Mouse (Mus musculus): Measurements from ENCODE around the gene Tyw1. TPM values are rescaled to one million over a fixed set of nuclear protein-coding genes. Genes with fewer than 3 reads are reported as not detected.

Gene Tyw1
- polyA plus RNA-seq, 1 experiment from 2014 or later, result 13.8 TPM

DNA sequence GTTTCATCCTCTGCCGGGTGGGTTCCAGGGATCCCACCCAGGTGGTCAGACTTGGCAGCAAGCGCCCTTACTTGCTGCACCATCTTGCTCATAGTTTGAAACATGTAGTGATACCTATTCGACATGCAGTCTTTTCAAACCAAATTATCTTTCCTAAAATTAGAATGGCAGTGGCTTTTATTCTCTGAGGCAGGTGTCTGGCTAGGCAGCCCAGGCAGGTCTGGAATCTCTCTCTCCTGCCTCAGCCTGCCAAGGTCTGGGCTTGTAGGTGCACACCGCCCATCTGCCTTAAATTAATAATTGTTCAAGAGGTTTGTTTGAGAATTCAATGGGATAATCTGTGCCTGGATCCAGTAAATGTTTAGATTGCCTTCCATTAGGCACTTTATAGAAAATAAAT is 75.4 kb downstream of the Tyw1 start:
- 57% methylated on average over 4 of the region's 4 CpGs for WGBS
- peaks cover 7% of the 10 kb centered on the region; the same call in 1 of the 2 replicates for H3K36me3 ChIP-seq (ENCODE audit: control insufficient read depth, insufficient read depth, low read length)
- no peak for TF ChIP-seq CTCF (IDR thresholded peaks at IDR 0.05; ENCODE audit: low read depth)
- TF ChIP-seq EP300 (optimal IDR thresholded peaks at IDR 0.05), result no peak
- no peak for DNase-seq (ENCODE audit: low spot score)
- H3K27me3 ChIP-seq (ENCODE audit: control insufficient read depth, insufficient read depth, low read length), result no peaks in the 10 kb centered on the region
- no peak for ATAC-seq (ENCODE audit: low FRiP score, low TSS enrichment)
- no peak overlapping the region for H3K9ac ChIP-seq (ENCODE audit: low read length)
- no peaks in the 10 kb centered on the region for H3K9me3 ChIP-seq (ENCODE audit: control insufficient read depth, low read length)
- no peak overlapping the region for H3K27ac ChIP-seq (replicated peaks)
- H3K4me3 ChIP-seq (ENCODE audit: low read depth, low read length), result no peak overlapping the region
- H3K4me2 ChIP-seq (replicated peaks; ENCODE audit: low read depth), result no peak overlapping the region
- no peaks in the 10 kb centered on the region for H3K4me1 ChIP-seq (replicated peaks; ENCODE audit: control insufficient read depth, insufficient read depth)

DNA sequence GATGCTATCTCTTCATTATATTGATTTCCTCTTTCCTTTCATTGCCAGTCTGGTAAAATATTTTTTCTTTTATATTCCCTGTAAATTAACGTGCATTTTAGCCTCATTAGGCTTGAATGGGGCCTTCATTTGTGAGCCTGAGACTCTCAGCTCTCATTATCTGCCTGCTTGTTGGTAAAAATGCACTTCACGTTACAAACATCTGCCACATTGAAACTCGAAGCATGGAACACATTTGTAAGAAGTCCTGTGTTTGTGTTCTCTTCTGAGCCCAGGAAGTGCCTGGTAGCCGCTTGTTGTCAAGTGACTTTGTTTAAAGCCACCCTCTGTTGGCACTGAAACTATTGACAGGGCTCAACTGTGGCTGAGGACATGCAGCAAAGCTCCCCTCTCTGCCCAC is 75.8 kb downstream of the Tyw1 start:
- H3K36me3 ChIP-seq (ENCODE audit: control insufficient read depth, insufficient read depth, low read length), result peaks cover 7% of the 10 kb centered on the region; the same call in 1 of the 2 replicates
- no peak overlapping the region for H3K4me2 ChIP-seq (replicated peaks; ENCODE audit: low read depth)
- no peak overlapping the region for H3K4me3 ChIP-seq (ENCODE audit: low read depth, low read length)
- 49% methylated on average over 4 of the region's 4 CpGs for WGBS
- no peak overlapping the region for H3K9ac ChIP-seq (ENCODE audit: low read length)
- ATAC-seq (ENCODE audit: low FRiP score, low TSS enrichment) (no peak), DNase-seq (ENCODE audit: low spot score) (no peak)
- no peaks in the 10 kb centered on the region for H3K4me1 ChIP-seq (replicated peaks; ENCODE audit: control insufficient read depth, insufficient read depth)
- no peaks in the 10 kb centered on the region for H3K9me3 ChIP-seq (ENCODE audit: control insufficient read depth, low read length)
- TF ChIP-seq CTCF (IDR thresholded peaks at IDR 0.05; ENCODE audit: low read depth) (no peak), EP300 (optimal IDR thresholded peaks at IDR 0.05) (no peak)
- H3K27ac ChIP-seq (replicated peaks), result no peak overlapping the region
- no peaks in the 10 kb centered on the region for H3K27me3 ChIP-seq (ENCODE audit: control insufficient read depth, insufficient read depth, low read length)

DNA sequence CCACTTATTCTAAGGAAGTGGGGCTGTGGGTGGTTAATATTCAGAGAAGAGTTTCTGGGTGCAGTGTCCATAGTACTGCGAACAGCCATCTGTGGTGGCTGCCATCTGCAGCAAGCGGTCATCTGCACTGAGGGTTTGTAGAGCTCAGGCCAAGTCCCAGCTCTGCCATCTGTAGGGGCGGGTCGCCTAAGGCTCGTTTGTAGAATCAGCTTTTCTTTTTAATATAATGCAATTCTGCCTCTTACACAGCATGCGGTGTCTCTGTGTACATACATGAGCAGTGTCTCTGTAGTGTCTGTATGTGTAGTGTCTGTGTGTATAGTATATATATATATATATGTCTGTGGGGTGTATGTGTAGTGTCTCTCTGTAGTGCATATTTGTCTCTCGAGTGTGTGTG is 78.1 kb downstream of the Tyw1 start:
- Histone ChIP-seq H3K4me1 (replicated peaks; ENCODE audit: control insufficient read depth, insufficient read depth) (no peaks in the 10 kb centered on the region), H3K4me2 (replicated peaks; ENCODE audit: low read depth) (no peak overlapping the region), H3K36me3 (ENCODE audit: control insufficient read depth, insufficient read depth, low read length) (peaks cover 7% of the 10 kb centered on the region; the same call in 1 of the 2 replicates), H3K27me3 (ENCODE audit: control insufficient read depth, insufficient read depth, low read length) (no peaks in the 10 kb centered on the region), H3K9me3 (ENCODE audit: control insufficient read depth, low read length) (no peaks in the 10 kb centered on the region), H3K9ac (ENCODE audit: low read length) (no peak overlapping the region), H3K4me3 (ENCODE audit: low read depth, low read length) (no peak overlapping the region), H3K27ac (replicated peaks) (no peak overlapping the region)
- ATAC-seq (ENCODE audit: low FRiP score, low TSS enrichment), result no peak
- 85% methylated on average over 7 of the region's 7 CpGs for WGBS
- TF ChIP-seq EP300 (optimal IDR thresholded peaks at IDR 0.05), result no peak
- no peak for TF ChIP-seq CTCF (IDR thresholded peaks at IDR 0.05; ENCODE audit: low read depth)
- no peak for DNase-seq (ENCODE audit: low spot score)

DNA sequence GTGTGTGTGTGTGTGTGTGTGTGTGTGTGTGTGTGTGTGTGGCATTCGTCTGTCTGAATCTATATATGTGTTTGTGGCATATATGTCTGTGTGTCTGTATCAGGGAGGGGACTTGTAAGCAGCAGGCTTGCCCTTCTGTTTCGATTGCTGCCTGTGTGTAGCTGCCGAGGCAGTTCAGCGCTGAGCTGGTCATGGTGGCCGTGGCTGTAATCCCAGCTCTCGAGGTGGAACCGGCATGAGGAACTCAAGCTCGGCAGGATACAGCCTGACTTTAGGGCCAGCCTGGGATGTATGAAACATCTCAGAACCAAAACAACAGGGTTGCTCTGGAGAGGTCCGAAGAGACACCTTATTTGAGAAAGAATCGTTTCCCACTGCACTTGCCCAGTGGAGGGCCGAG is 78.6 kb downstream of the Tyw1 start:
- 91% methylated on average over 11 of the region's 11 CpGs for WGBS
- H3K4me3 ChIP-seq (ENCODE audit: low read depth, low read length), result no peak overlapping the region
- no peak for ATAC-seq (ENCODE audit: low FRiP score, low TSS enrichment)

DNA sequence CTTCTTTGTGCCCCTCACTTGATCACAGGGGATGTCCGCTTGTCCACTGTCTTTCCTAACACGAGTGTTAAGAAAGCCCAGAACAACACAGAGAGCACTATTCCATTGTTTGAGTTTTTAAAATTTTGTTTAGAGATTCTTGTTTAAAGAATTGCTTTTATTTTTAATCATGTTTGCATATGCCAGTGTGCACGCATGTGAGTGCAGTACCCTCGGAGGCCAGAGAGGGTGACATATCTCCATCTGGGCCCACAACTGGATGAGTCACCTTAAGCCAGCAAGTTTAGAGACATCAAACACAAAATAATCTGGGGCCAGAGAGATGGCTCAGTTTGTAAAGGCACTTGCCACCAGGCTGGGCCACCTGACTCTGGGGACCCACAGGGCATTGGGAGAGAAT is 80.0 kb downstream of the Tyw1 start:
- no peak overlapping the region for H3K27ac ChIP-seq (replicated peaks)
- WGBS, result 96% methylated on average over 4 of the region's 4 CpGs
- no peak for ATAC-seq (ENCODE audit: low FRiP score, low TSS enrichment)

More for the DNA sequence above, 78.6 kb downstream of the Tyw1 start:
- Histone ChIP-seq H3K36me3 (ENCODE audit: control insufficient read depth, insufficient read depth, low read length) (peaks cover 7% of the 10 kb centered on the region; the same call in 1 of the 2 replicates), H3K27me3 (ENCODE audit: control insufficient read depth, insufficient read depth, low read length) (no peaks in the 10 kb centered on the region), H3K27ac (replicated peaks) (no peak overlapping the region), H3K9ac (ENCODE audit: low read length) (no peak overlapping the region), H3K9me3 (ENCODE audit: control insufficient read depth, low read length) (no peaks in the 10 kb centered on the region), H3K4me2 (replicated peaks; ENCODE audit: low read depth) (no peak overlapping the region), H3K4me1 (replicated peaks; ENCODE audit: control insufficient read depth, insufficient read depth) (no peaks in the 10 kb centered on the region)
- TF ChIP-seq EP300 (optimal IDR thresholded peaks at IDR 0.05), result no peak
- TF ChIP-seq CTCF (IDR thresholded peaks at IDR 0.05; ENCODE audit: low read depth), result no peak
- no peak for DNase-seq (ENCODE audit: low spot score)

DNA sequence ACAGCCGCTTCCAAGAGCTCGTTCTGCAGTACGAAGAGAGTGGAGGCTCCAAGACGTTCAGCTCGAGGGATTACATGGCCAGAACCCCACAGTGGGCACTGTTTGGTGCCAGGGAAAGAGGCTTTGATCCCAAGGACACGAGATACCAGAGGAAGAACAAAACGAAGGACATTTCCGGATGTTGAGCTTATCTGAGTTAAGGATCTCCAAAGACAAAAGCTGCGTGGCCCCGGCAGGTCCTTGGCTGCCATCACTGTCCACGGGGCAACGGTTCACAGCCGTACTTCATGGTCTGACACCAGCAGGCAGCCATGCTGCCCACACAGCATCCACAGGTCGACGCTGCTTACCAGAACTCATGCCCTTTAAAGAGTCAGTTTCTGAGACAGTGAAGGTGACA is 85.2 kb downstream of the Tyw1 start:
- Histone ChIP-seq H3K9me3 (ENCODE audit: control insufficient read depth, low read length) (no peaks in the 10 kb centered on the region), H3K36me3 (ENCODE audit: control insufficient read depth, insufficient read depth, low read length) (peaks cover 5% of the 10 kb centered on the region), H3K4me1 (replicated peaks; ENCODE audit: control insufficient read depth, insufficient read depth) (no peaks in the 10 kb centered on the region), H3K27me3 (ENCODE audit: control insufficient read depth, insufficient read depth, low read length) (no peaks in the 10 kb centered on the region), H3K9ac (ENCODE audit: low read length) (no peak overlapping the region), H3K4me3 (ENCODE audit: low read depth, low read length) (no peak overlapping the region), H3K4me2 (replicated peaks; ENCODE audit: low read depth) (no peak overlapping the region), H3K27ac (replicated peaks) (no peak overlapping the region)
- WGBS, result 92% methylated on average over 15 of the region's 15 CpGs
- TF ChIP-seq EP300 (optimal IDR thresholded peaks at IDR 0.05), result no peak
- TF ChIP-seq CTCF (IDR thresholded peaks at IDR 0.05; ENCODE audit: low read depth), result no peak
- no peak for DNase-seq (ENCODE audit: low spot score)
- ATAC-seq (ENCODE audit: low FRiP score, low TSS enrichment), result no peak

More for the DNA sequence above, 80.0 kb downstream of the Tyw1 start:
- H3K4me1 ChIP-seq (replicated peaks; ENCODE audit: control insufficient read depth, insufficient read depth), result no peaks in the 10 kb centered on the region
- no peak overlapping the region for H3K9ac ChIP-seq (ENCODE audit: low read length)
- H3K36me3 ChIP-seq (ENCODE audit: control insufficient read depth, insufficient read depth, low read length), result peaks cover 7% of the 10 kb centered on the region; the same call in 1 of the 2 replicates
- no peaks in the 10 kb centered on the region for H3K27me3 ChIP-seq (ENCODE audit: control insufficient read depth, insufficient read depth, low read length)
- TF ChIP-seq CTCF (IDR thresholded peaks at IDR 0.05; ENCODE audit: low read depth), result peak; percentile 19; the same call in 1 of the 2 replicates
- no peak for TF ChIP-seq EP300 (optimal IDR thresholded peaks at IDR 0.05)
- H3K9me3 ChIP-seq (ENCODE audit: control insufficient read depth, low read length), result no peaks in the 10 kb centered on the region
- no peak overlapping the region for H3K4me3 ChIP-seq (ENCODE audit: low read depth, low read length)
- no peak overlapping the region for H3K4me2 ChIP-seq (replicated peaks; ENCODE audit: low read depth)
- DNase-seq (ENCODE audit: low spot score), result no peak

Measured in stomach, postnatal 0 days (tissue).